Mouse (Mus musculus): ENCODE measurements around the gene Mrpl39. TPM values are rescaled to one million over a fixed set of nuclear protein-coding genes. Genes with fewer than 3 reads are reported as not detected.

Mrpl39 gene
- polyA plus RNA-seq, 1 experiment from 2014 or later: 47.4 TPM

GRCm38 (mm10) chr16:84704661-84705240 lies 30.8 kb downstream of the Mrpl39 start:
- Histone ChIP-seq H3K36me3 (ENCODE audit: control insufficient read depth, insufficient read depth, low read length) (no peaks in the 10 kb centered on the region), H3K4me3 (ENCODE audit: low read depth, low read length) (no peak overlapping the region), H3K9me3 (ENCODE audit: control insufficient read depth, low read depth, low read length) (no peaks in the 10 kb centered on the region), H3K4me2 (replicated peaks; ENCODE audit: low read depth, low read length) (no peak overlapping the region), H3K27me3 (ENCODE audit: control insufficient read depth, insufficient read depth, low read length) (no peaks in the 10 kb centered on the region), H3K9ac (replicated peaks; ENCODE audit: low read depth, low read length) (no peak overlapping the region), H3K4me1 (ENCODE audit: control insufficient read depth, insufficient read depth, low read length) (no peaks in the 10 kb centered on the region), H3K27ac (ENCODE audit: low read length) (no peak overlapping the region)
- WGBS: 45% methylated on average over 8 of the region's 8 CpGs
- ATAC-seq (ENCODE audit: insufficient number of reproducible peaks, insufficient read depth, low FRiP score, low read depth): no peak

- WGBS: 63% methylated on average over 13 of the region's 13 CpGs
- no peak for ATAC-seq (ENCODE audit: insufficient number of reproducible peaks, insufficient read depth, low FRiP score, low read depth)
- Histone ChIP-seq H3K9ac (replicated peaks; ENCODE audit: low read depth, low read length) (no peak overlapping the region), H3K4me1 (ENCODE audit: control insufficient read depth, insufficient read depth, low read length) (no peaks in the 10 kb centered on the region), H3K27me3 (ENCODE audit: control insufficient read depth, insufficient read depth, low read length) (no peaks in the 10 kb centered on the region), H3K9me3 (ENCODE audit: control insufficient read depth, low read depth, low read length) (no peaks in the 10 kb centered on the region), H3K4me3 (ENCODE audit: low read depth, low read length) (peak overlapping the region; percentile 47; the same call in 1 of the 2 replicates), H3K4me2 (replicated peaks; ENCODE audit: low read depth, low read length) (peak overlapping the region; percentile 85), H3K36me3 (ENCODE audit: control insufficient read depth, insufficient read depth, low read length) (no peaks in the 10 kb centered on the region), H3K27ac (ENCODE audit: low read length) (no peak overlapping the region)
Measured at GRCm38 (mm10) chr16:84703769-84704660, 31.5 kb downstream of the Mrpl39 start.

- Histone ChIP-seq H3K27me3 (ENCODE audit: control insufficient read depth, insufficient read depth, low read length) (no peaks in the 10 kb centered on the region), H3K27ac (ENCODE audit: low read length) (no peak overlapping the region), H3K9ac (replicated peaks; ENCODE audit: low read depth, low read length) (peak overlapping the region; percentile 43), H3K4me3 (ENCODE audit: low read depth, low read length) (peak overlapping the region; percentile 47), H3K4me1 (ENCODE audit: control insufficient read depth, insufficient read depth, low read length) (no peaks in the 10 kb centered on the region), H3K9me3 (ENCODE audit: control insufficient read depth, low read depth, low read length) (no peaks in the 10 kb centered on the region), H3K36me3 (ENCODE audit: control insufficient read depth, insufficient read depth, low read length) (no peaks in the 10 kb centered on the region), H3K4me2 (replicated peaks; ENCODE audit: low read depth, low read length) (peak overlapping the region; percentile 85)
- under 1% methylated on average over 52 of the region's 55 CpGs for WGBS
- ATAC-seq (ENCODE audit: insufficient number of reproducible peaks, insufficient read depth, low FRiP score, low read depth): peak; percentile 85
Measured at GRCm38 (mm10) chr16:84703129-84703768, 32.3 kb downstream of the Mrpl39 start.

GRCm38 (mm10) chr16:84702230-84703128 lies 33.1 kb downstream of the Mrpl39 start:
- no peaks in the 10 kb centered on the region for H3K4me1 ChIP-seq (ENCODE audit: control insufficient read depth, insufficient read depth, low read length)
- no peaks in the 10 kb centered on the region for H3K36me3 ChIP-seq (ENCODE audit: control insufficient read depth, insufficient read depth, low read length)
- peak; percentile 48; the same call in 1 of the 2 replicates for ATAC-seq (ENCODE audit: insufficient number of reproducible peaks, insufficient read depth, low FRiP score, low read depth)
- H3K4me2 ChIP-seq (replicated peaks; ENCODE audit: low read depth, low read length): peak overlapping the region; percentile 85
- H3K9ac ChIP-seq (replicated peaks; ENCODE audit: low read depth, low read length): peak overlapping the region; percentile 43
- no peak overlapping the region for H3K27ac ChIP-seq (ENCODE audit: low read length)
- no peaks in the 10 kb centered on the region for H3K9me3 ChIP-seq (ENCODE audit: control insufficient read depth, low read depth, low read length)
- H3K27me3 ChIP-seq (ENCODE audit: control insufficient read depth, insufficient read depth, low read length): no peaks in the 10 kb centered on the region
- peak overlapping the region; percentile 47 for H3K4me3 ChIP-seq (ENCODE audit: low read depth, low read length)
- 13% methylated on average over 39 of the region's 39 CpGs for WGBS

- Histone ChIP-seq H3K27me3 (ENCODE audit: control insufficient read depth, insufficient read depth, low read length) (no peaks in the 10 kb centered on the region), H3K36me3 (ENCODE audit: control insufficient read depth, insufficient read depth, low read length) (no peaks in the 10 kb centered on the region), H3K27ac (ENCODE audit: low read length) (no peak overlapping the region), H3K4me2 (replicated peaks; ENCODE audit: low read depth, low read length) (no peak overlapping the region), H3K9ac (replicated peaks; ENCODE audit: low read depth, low read length) (no peak overlapping the region), H3K9me3 (ENCODE audit: control insufficient read depth, low read depth, low read length) (no peaks in the 10 kb centered on the region), H3K4me1 (ENCODE audit: control insufficient read depth, insufficient read depth, low read length) (no peaks in the 10 kb centered on the region), H3K4me3 (ENCODE audit: low read depth, low read length) (no peak overlapping the region)
- WGBS: 90% methylated on average over 5 of the region's 5 CpGs
- ATAC-seq (ENCODE audit: insufficient number of reproducible peaks, insufficient read depth, low FRiP score, low read depth): no peak
Measured at GRCm38 (mm10) chr16:84701041-84701440, 34.5 kb downstream of the Mrpl39 start.

- no peak overlapping the region for H3K4me3 ChIP-seq (ENCODE audit: low read depth, low read length)
- H3K36me3 ChIP-seq (ENCODE audit: control insufficient read depth, insufficient read depth, low read length): no peaks in the 10 kb centered on the region
- H3K4me2 ChIP-seq (replicated peaks; ENCODE audit: low read depth, low read length): no peak overlapping the region
- no peak for ATAC-seq (ENCODE audit: insufficient number of reproducible peaks, insufficient read depth, low FRiP score, low read depth)
- WGBS: 57% methylated on average over 6 of the region's 6 CpGs
- H3K9me3 ChIP-seq (ENCODE audit: control insufficient read depth, low read depth, low read length): no peaks in the 10 kb centered on the region
- no peak overlapping the region for H3K9ac ChIP-seq (replicated peaks; ENCODE audit: low read depth, low read length)
- H3K4me1 ChIP-seq (ENCODE audit: control insufficient read depth, insufficient read depth, low read length): no peaks in the 10 kb centered on the region
- H3K27ac ChIP-seq (ENCODE audit: low read length): no peak overlapping the region
- H3K27me3 ChIP-seq (ENCODE audit: control insufficient read depth, insufficient read depth, low read length): no peaks in the 10 kb centered on the region
Measured at GRCm38 (mm10) chr16:84698708-84699107, 36.8 kb downstream of the Mrpl39 start.

- Histone ChIP-seq H3K36me3 (ENCODE audit: control insufficient read depth, insufficient read depth, low read length) (no peaks in the 10 kb centered on the region), H3K4me2 (replicated peaks; ENCODE audit: low read depth, low read length) (no peak overlapping the region), H3K27me3 (ENCODE audit: control insufficient read depth, insufficient read depth, low read length) (no peaks in the 10 kb centered on the region), H3K4me3 (ENCODE audit: low read depth, low read length) (no peak overlapping the region), H3K27ac (ENCODE audit: low read length) (no peak overlapping the region), H3K9ac (replicated peaks; ENCODE audit: low read depth, low read length) (no peak overlapping the region), H3K9me3 (ENCODE audit: control insufficient read depth, low read depth, low read length) (no peaks in the 10 kb centered on the region), H3K4me1 (ENCODE audit: control insufficient read depth, insufficient read depth, low read length) (no peaks in the 10 kb centered on the region)
- peak; percentile 14; the same call in 1 of the 2 replicates for ATAC-seq (ENCODE audit: insufficient number of reproducible peaks, insufficient read depth, low FRiP score, low read depth)
- WGBS: 82% methylated on average over 11 of the region's 11 CpGs
Measured at GRCm38 (mm10) chr16:84696178-84696577, 39.4 kb downstream of the Mrpl39 start.

GRCm38 (mm10) chr16:84681991-84682390 lies 53.6 kb downstream of the Mrpl39 start:
- Histone ChIP-seq H3K4me1 (ENCODE audit: control insufficient read depth, insufficient read depth, low read length) (no peaks in the 10 kb centered on the region), H3K9ac (replicated peaks; ENCODE audit: low read depth, low read length) (no peak overlapping the region), H3K4me3 (ENCODE audit: low read depth, low read length) (no peak overlapping the region), H3K27me3 (ENCODE audit: control insufficient read depth, insufficient read depth, low read length) (no peaks in the 10 kb centered on the region), H3K4me2 (replicated peaks; ENCODE audit: low read depth, low read length) (no peak overlapping the region), H3K9me3 (ENCODE audit: control insufficient read depth, low read depth, low read length) (no peaks in the 10 kb centered on the region), H3K36me3 (ENCODE audit: control insufficient read depth, insufficient read depth, low read length) (no peaks in the 10 kb centered on the region), H3K27ac (ENCODE audit: low read length) (no peak overlapping the region)
- WGBS: 73% methylated on average over 4 of the region's 4 CpGs
- ATAC-seq (ENCODE audit: insufficient number of reproducible peaks, insufficient read depth, low FRiP score, low read depth): no peak

Data from stomach, embryonic 14.5 days (tissue).